Mouse (Mus musculus) small intestine, adult 2 months (tissue): ENCODE results near the gene Txndc11.

ENCODE experiments used
- CTCF ChIP-seq: fragments of 200-500 bp; IDR thresholded peaks from 2 replicates; pipeline ENCODE4 v1.5.1; 2012; ENCODE audit warnings: low read depth, mild to moderate bottlenecking, control low read depth, inconsistent platforms, low read length, moderate library complexity, mixed read lengths; ENCODE audit not compliant: insufficient replicate concordance, insufficient read length; ENCODE audit errors: extremely low read depth
- POLR2A ChIP-seq: fragments of 200-500 bp; IDR thresholded peaks from 2 replicates; pipeline ENCODE4 v1.6.1; 2012; ENCODE audit warnings: low read depth, mild to moderate bottlenecking, control low read depth, inconsistent platforms, low read length, moderate library complexity

DNA sequence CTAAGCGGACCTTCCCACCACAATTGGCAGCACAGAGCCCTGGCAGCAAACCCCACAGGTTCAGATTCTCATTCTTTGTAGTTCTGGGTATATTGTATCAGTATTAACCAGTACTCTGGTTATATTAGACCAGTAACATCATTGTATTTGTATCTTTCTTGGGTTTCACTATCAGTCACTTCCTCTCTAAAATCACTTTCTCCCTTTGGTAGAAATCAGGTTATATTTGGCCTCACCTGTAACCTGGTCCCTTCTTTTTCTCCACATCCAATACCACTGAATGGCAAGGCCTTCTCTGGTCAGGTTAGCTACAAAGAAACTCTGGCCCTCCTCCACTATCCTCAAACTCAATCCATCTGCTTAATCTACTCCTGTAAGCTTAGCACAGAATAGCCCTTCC, 29.5 kb downstream of the Txndc11 start:
- no peak for TF ChIP-seq CTCF
- no peak for TF ChIP-seq POLR2A
